10 mouse cellular contexts compared by ENCODE assay signal in genomic region chr2:62408701-62409201, GRCm38 (mm10). TPM values are rescaled to one million over a fixed set of nuclear protein-coding genes. Genes with fewer than 3 reads are reported as not detected.
DNase-seq lines count a peak whose midpoint lies in the region; ATAC-seq and TF ChIP-seq lines count a peak whose summit lies in the region.
"Had no signal": no experiment of that assay in that cellular context is flagged by ENCODE, and none has a peak within 500 bp of the region (broad histone marks: within the 10 kb centered on the region; RNA-seq: fewer than 3 reads in every experiment).

No protein-coding gene starts in this region.

- no peaks in the 10 kb centered on the region for H3K36me3 ChIP-seq in spleen, adult 2 months (ENCODE audit: control insufficient read depth, insufficient read depth, low read length)
- H3K36me3 ChIP-seq in forebrain, embryonic 11.5 days (ENCODE audit: control insufficient read depth, insufficient read depth, low read length), result no peaks in the 10 kb centered on the region
- no peaks in the 10 kb centered on the region for H3K36me3 ChIP-seq in midbrain, embryonic 14.5 days (ENCODE audit: control insufficient read depth, insufficient read depth, low read length)

- ATAC-seq in inflammation-experienced regulatory T-cells, adult 6 months, result peak; percentile 59
- ATAC-seq in forebrain, embryonic 11.5 days (replicated peaks; ENCODE audit: low FRiP score), result no peak
- no peak for ATAC-seq in midbrain, embryonic 14.5 days (ENCODE audit: low FRiP score, low TSS enrichment)
- ATAC-seq: forebrain, embryonic 16.5 days had no signal

- TF ChIP-seq CTCF in spleen, adult 2 months (IDR thresholded peaks at IDR 0.05; ENCODE audit: extremely low read depth, insufficient read depth, insufficient read length, insufficient replicate concordance), result no peak

- no peaks in the 10 kb centered on the region for H3K27me3 ChIP-seq in spleen, adult 2 months (ENCODE audit: control insufficient read depth, insufficient read depth, low read length)
- peaks cover 6% of the 10 kb centered on the region; the same call in 1 of the 2 replicates for H3K27me3 ChIP-seq in forebrain, embryonic 11.5 days (ENCODE audit: control insufficient read depth, insufficient read depth, low read length)
- 0 out of 2 replicates have a peak, but pooled peaks cover 16% of the 10 kb centered on the region for H3K27me3 ChIP-seq in midbrain, embryonic 14.5 days (ENCODE audit: control insufficient read depth, insufficient read depth, low read length)

- no peak overlapping the region for H3K4me2 ChIP-seq in forebrain, embryonic 11.5 days (ENCODE audit: low read depth, low read length, severe bottlenecking)
- H3K4me2 ChIP-seq in midbrain, embryonic 14.5 days (ENCODE audit: low read length), result no peak overlapping the region

- no peak for TF ChIP-seq POLR2A in spleen, adult 2 months (IDR thresholded peaks at IDR 0.05; ENCODE audit: low read depth, low read length)

- peak in 1 of 2 experiments; percentile 33 for DNase-seq in spleen, adult 2 months (ENCODE audit: low read depth in 1 of 2, low spot score in 2 of 2)
- no peak for DNase-seq in spleen, postnatal 4 days (ENCODE audit: low spot score in 2 of 2)
- DNase-seq in lung, postnatal 25 days (ENCODE audit: low spot score), result peak; percentile 80
- no peak for DNase-seq in forebrain, embryonic 11.5 days (ENCODE audit: low spot score)
- no peak for DNase-seq in layer of hippocampus, postnatal 25 days (ENCODE audit: extremely low spot score in 1 of 2, low spot score in 1 of 2)
- no peak for DNase-seq in midbrain, embryonic 14.5 days
- DNase-seq: kidney, adult 11 months; left cerebral cortex, postnatal 4 days had no signal

- no peaks in the 10 kb centered on the region for H3K9me3 ChIP-seq in forebrain, embryonic 11.5 days (ENCODE audit: control insufficient read depth, low read length)
- no peaks in the 10 kb centered on the region for H3K9me3 ChIP-seq in midbrain, embryonic 14.5 days (ENCODE audit: control insufficient read depth, low read length)

- WGBS in spleen, adult 2 months, result 6% methylated on average over 4 of the region's 4 CpGs
- 41% methylated on average over 4 of the region's 4 CpGs for WGBS in forebrain, embryonic 11.5 days
- WGBS in midbrain, embryonic 14.5 days, result 44% methylated on average over 4 of the region's 4 CpGs

- peaks cover 17% of the 10 kb centered on the region for H3K4me1 ChIP-seq in spleen, adult 2 months (ENCODE audit: control insufficient read depth, insufficient read depth, insufficient read length)
- peaks cover 5% of the 10 kb centered on the region; the same call in 1 of the 2 replicates for H3K4me1 ChIP-seq in forebrain, embryonic 11.5 days (replicated peaks; ENCODE audit: control insufficient read depth, insufficient read depth, low read length)
- H3K4me1 ChIP-seq in midbrain, embryonic 14.5 days (ENCODE audit: control insufficient read depth, insufficient read depth, low read length), result peaks cover 10% of the 10 kb centered on the region; the same call in 1 of the 2 replicates

- peak overlapping the region; percentile 6; the same call in 1 of the 2 replicates for H3K4me3 ChIP-seq in spleen, adult 2 months (ENCODE audit: extremely low read depth, insufficient read depth, insufficient read length)
- no peak overlapping the region for H3K4me3 ChIP-seq in forebrain, embryonic 11.5 days (ENCODE audit: low read depth, low read length)
- H3K4me3 ChIP-seq in midbrain, embryonic 14.5 days (replicated peaks; ENCODE audit: low read depth, low read length), result no peak overlapping the region

- H3K9ac ChIP-seq in forebrain, embryonic 11.5 days (ENCODE audit: low read length), result no peak overlapping the region
- no peak overlapping the region for H3K9ac ChIP-seq in midbrain, embryonic 14.5 days (replicated peaks; ENCODE audit: low read length)

- H3K27ac ChIP-seq in spleen, adult 2 months (ENCODE audit: insufficient read depth, low read length), result peak overlapping the region; percentile 50
- H3K27ac ChIP-seq in forebrain, embryonic 11.5 days (ENCODE audit: low read depth, low read length), result no peak overlapping the region
- no peak overlapping the region for H3K27ac ChIP-seq in midbrain, embryonic 14.5 days (replicated peaks; ENCODE audit: low read depth, low read length)

RNA-seq across cellular contexts. Expression of gene Dpp4, which starts 3.3 kb away (rescaled TPM):
- 10.1 and 11.4 TPM in 2 replicates for polyA plus RNA-seq in spleen, adult 2 months (2012; rRNA removed)
- 100 to 1,000 TPM in 2 of 3 experiments, 10 to 100 TPM in 1; 56.6 to 101 (median 101) TPM for polyA plus RNA-seq in inflammation-experienced regulatory T-cells, adult 6 months (2017; shearing (Covaris generic))
- polyA plus RNA-seq in forebrain, embryonic 11.5 days (2014; fragmentation: Nextera tagmentation; extraction: Ambion mirVana), result 0.57 and 0.69 TPM in 2 replicates
- under 1 TPM; 0.94 to 0.96 TPM for total RNA-seq in layer of hippocampus, postnatal 25 days (2021)
- 0.72 and 1.5 TPM in 2 replicates for polyA plus RNA-seq in midbrain, embryonic 14.5 days (2014; fragmentation: Nextera tagmentation; extraction: Ambion mirVana)
